Comparison of ENCODE assay signal across 8 mouse cellular contexts in genomic region chr4:48584421-48585240, GRCm38 (mm10). TPM values are rescaled to one million over a fixed set of nuclear protein-coding genes. Genes with fewer than 3 reads are reported as not detected.
DNase-seq lines count a peak whose midpoint lies in the region; ATAC-seq and TF ChIP-seq lines count a peak whose summit lies in the region.

Tmeff1 (plus strand) TSS chr4:48585174.

- peak within 1 kb of the TSS; percentile 93 for H3K27ac ChIP-seq in layer of hippocampus, adult 2 months
- peak within 1 kb of the TSS; percentile 74 for H3K27ac ChIP-seq in cortical plate, adult 2 months (ENCODE audit: insufficient read depth, low read length)
- H3K27ac ChIP-seq in heart, embryonic 15.5 days, result peak within 1 kb of the TSS; percentile 89
- peak within 1 kb of the TSS; percentile 90 for H3K27ac ChIP-seq in lung, embryonic 15.5 days

- TF ChIP-seq POLR2A in cortical plate, adult 2 months (IDR thresholded peaks at IDR 0.05; ENCODE audit: extremely low read depth, insufficient read depth, low read length), result no peak

- peak within 1 kb of the TSS; percentile 86 for H3K4me2 ChIP-seq in heart, embryonic 15.5 days
- peak within 1 kb of the TSS; percentile 60 for H3K4me2 ChIP-seq in lung, embryonic 15.5 days

- H3K36me3 ChIP-seq in heart, embryonic 15.5 days, result 0 out of 2 replicates have a peak, but pooled peaks cover 3% of the 10 kb centered on the region
- no peaks in the 10 kb centered on the region for H3K36me3 ChIP-seq in lung, embryonic 15.5 days

- ATAC-seq in heart, embryonic 15.5 days (replicated peaks; ENCODE audit: insufficient number of reproducible peaks, insufficient read depth, low FRiP score, low read depth), result peak; percentile 63
- peak; percentile 75 for ATAC-seq in lung, embryonic 15.5 days (ENCODE audit: borderline replicate concordance, extremely low read depth, low FRiP score, low TSS enrichment)

- peaks cover 2% of the 10 kb centered on the region; the same call in 1 of the 2 replicates for H3K4me1 ChIP-seq in cortical plate, adult 2 months (ENCODE audit: control insufficient read depth, insufficient read depth, low read length)
- peaks cover 17% of the 10 kb centered on the region for H3K4me1 ChIP-seq in heart, embryonic 15.5 days (replicated peaks)
- H3K4me1 ChIP-seq in lung, embryonic 15.5 days, result peaks cover 23% of the 10 kb centered on the region

- no peaks in the 10 kb centered on the region for H3K27me3 ChIP-seq in heart, embryonic 15.5 days
- H3K27me3 ChIP-seq in lung, embryonic 15.5 days, result no peaks in the 10 kb centered on the region

- TF ChIP-seq CTCF in layer of hippocampus, adult 2 months (conservative IDR thresholded peaks at IDR 0.05), result peak; percentile 13; the same call in 1 of the 2 replicates
- no peak for TF ChIP-seq CTCF in cortical plate, adult 2 months (IDR thresholded peaks at IDR 0.05; ENCODE audit: extremely low read depth, insufficient read depth, low read length)

- DNase-seq in layer of hippocampus, adult 2 months (ENCODE audit: low spot score in 2 of 2), result peak in 1 of 2 experiments; percentile 52
- DNase-seq in layer of hippocampus, adult 11-12 months (ENCODE audit: low spot score), result no peak
- peak in 1 of 2 experiments; percentile 32 for DNase-seq in layer of hippocampus, adult 8-10 months (ENCODE audit: low spot score in 2 of 2)
- DNase-seq in right cerebral cortex, adult 2 months (ENCODE audit: low spot score in 2 of 2), result peak; percentile 30 to 39
- no peak for DNase-seq in spleen, postnatal 36 days (ENCODE audit: low spot score in 2 of 2)

- H3K9ac ChIP-seq in heart, embryonic 15.5 days, result peak within 1 kb of the TSS; percentile 86
- H3K9ac ChIP-seq in lung, embryonic 15.5 days, result peak within 1 kb of the TSS; percentile 84

- H3K9me3 ChIP-seq in heart, embryonic 15.5 days (replicated peaks), result no peaks in the 10 kb centered on the region
- no peaks in the 10 kb centered on the region for H3K9me3 ChIP-seq in lung, embryonic 15.5 days

- H3K4me3 ChIP-seq in layer of hippocampus, adult 2 months, result peak within 1 kb of the TSS; percentile 78
- H3K4me3 ChIP-seq in cortical plate, adult 2 months (ENCODE audit: insufficient read depth, low read length), result peak within 1 kb of the TSS; percentile 95
- peak within 1 kb of the TSS; percentile 91 for H3K4me3 ChIP-seq in heart, embryonic 15.5 days
- H3K4me3 ChIP-seq in lung, embryonic 15.5 days, result peak within 1 kb of the TSS; percentile 90

- WGBS in heart, embryonic 15.5 days, result 2% methylated on average over 47 of the region's 64 CpGs
- WGBS in lung, embryonic 15.5 days, result 1% methylated on average over 56 of the region's 64 CpGs

RNA-seq across cellular contexts. Expression of gene Tmeff1, which starts in this region (rescaled TPM):
- total RNA-seq in layer of hippocampus, adult 2 months (2021), result 100 to 1,000 TPM; 122 to 130 TPM
- polyA plus RNA-seq in cortical plate, adult 2 months (2012; rRNA removed), result 99.5 and 106 TPM in 2 replicates
- 24.2 and 32.1 TPM in 2 replicates for polyA plus RNA-seq in heart, embryonic 15.5 days (2015; fragmentation: Nextera tagmentation; extraction: Ambion mirVana)
- 100 to 1,000 TPM; 110 to 118 (median 116) TPM for total RNA-seq in layer of hippocampus, adult 8-10 months (2022)
- polyA plus RNA-seq in lung, embryonic 15.5 days (2015; fragmentation: Nextera tagmentation; extraction: Ambion mirVana), result 52.6 and 53.6 TPM in 2 replicates

Comparison
In these comparisons a context has a peak if more than half of its experiments do, and no peak if none do; other contexts are left out.
1. DNase-seq: peak in right cerebral cortex, adult 2 months (2 of 2); none in layer of hippocampus, adult 11-12 months (single experiment) and spleen, postnatal 36 days (0 of 2).
2. Peak in every context shown above with its lines, with median percentiles within 50 percentile points of each other: H3K27ac ChIP-seq and H3K4me3 ChIP-seq.